Mouse (Mus musculus) gastrocnemius, postnatal 36 days (tissue): ENCODE results near the gene Cdiptos. TPM values are rescaled to one million over a fixed set of nuclear protein-coding genes. Genes with fewer than 3 reads are reported as not detected.
A peak's percentile ranks its signal among the peaks of the same experiment; 100 is the strongest.

Experiments used
- DNase-seq, 2 experiments: peaks; one replicate each; pipeline ENCODE4 v3.0.0; 2022
- intact Hi-C: fragments of 180-260 bp; cut with DNase I; formaldehyde crosslinking; loops from one replicate; pipeline ENCODE4 v1.15.1; 2025
- long read RNA-seq, 2 experiments: library from polyadenylated mRNA; stranded (forward); transcript quantifications; one replicate each; pipeline ENCODE4 v2.0.0; 2021
- total RNA-seq, 2 experiments: library from RNA; stranded (reverse); gene quantifications; 2 replicates each; pipeline ENCODE4 v1.2.3; 2021

Gene Cdiptos
- under 1 TPM; 0.43 to 0.44 TPM for total RNA-seq
- long read RNA-seq, experiment 1 = 0 reads
- long read RNA-seq, experiment 2 = 0 reads

GRCm38 (mm10) chr7:126975950-126976866 is at the start of gene Cdiptos:
TSS of gene Cdiptos (minus strand) at chr7:126976098.
- intact Hi-C loops = loop anchor here (5.0 kb wide), 1 partner anchor 41 kb away; the partner anchor contains the start of genes Pagr1a and Pagr1b
- peak; percentile 95 to 97 for DNase-seq

GRCm38 (mm10) chr7:127024755-127025555 is 49.1 kb upstream of the Cdiptos start:
- intact Hi-C loops = loop anchor here (5.0 kb wide), 1 partner anchor 38 kb away; no protein-coding TSS in a partner anchor
- DNase-seq = peak; percentile 49 to 75

- no peak for DNase-seq
- intact Hi-C loops = loop anchor here (5.0 kb wide), 1 partner anchor 37 kb away; no protein-coding TSS in a partner anchor
These were observed 48.2 kb upstream of the Cdiptos start for GRCm38 (mm10) chr7:127023896-127024690.

- DNase-seq = no peak
- intact Hi-C loops = loop anchor here (5.0 kb wide), 1 partner anchor 36 kb away; no protein-coding TSS in a partner anchor
These were observed 47.4 kb upstream of the Cdiptos start for GRCm38 (mm10) chr7:127023272-127023691.

- intact Hi-C loops = loop anchor here (5.0 kb wide), 1 partner anchor 35 kb away; no protein-coding TSS in a partner anchor
- DNase-seq = no peak
These were observed 46.8 kb upstream of the Cdiptos start for GRCm38 (mm10) chr7:127022528-127023271.

GRCm38 (mm10) chr7:127021563-127022527 is 45.9 kb upstream of the Cdiptos start:
- intact Hi-C loops = loop anchor here (5.0 kb wide), 1 partner anchor 35 kb away; no protein-coding TSS in a partner anchor
- DNase-seq = no peak

- intact Hi-C loops = loop anchor here (5.0 kb wide), 1 partner anchor 34 kb away; no protein-coding TSS in a partner anchor
These were observed 45.1 kb upstream of the Cdiptos start, which contains the start of the genes Gm42742 and Prrt2 for GRCm38 (mm10) chr7:127020901-127021562. TSS of gene Gm42742 (minus strand) at chr7:127021097. TSS of gene Prrt2 (minus strand) at chr7:127021211.

GRCm38 (mm10) chr7:127020491-127020890 is 44.6 kb upstream of the Cdiptos start:
- intact Hi-C loops = loop anchor here (5.0 kb wide), 1 partner anchor 33 kb away; no protein-coding TSS in a partner anchor
- no peak for DNase-seq

More at GRCm38 (mm10) chr7:127020901-127021562, 45.1 kb upstream of the Cdiptos start, which contains the start of the genes Gm42742 and Prrt2:
- peak in 1 of 2 experiments; percentile 37 for DNase-seq

- no peak for DNase-seq
- intact Hi-C loops = loop anchor here (5.0 kb wide), 1 partner anchor 33 kb away; no protein-coding TSS in a partner anchor
These were observed 44.1 kb upstream of the Cdiptos start for GRCm38 (mm10) chr7:127020031-127020430.

- DNase-seq = no peak
- intact Hi-C loops = loop anchor here (5.0 to 10.0 kb wide), 3 partner anchors 42 to 262 kb away; partner anchors contain the start of genes Cdipt, Cdiptos and Mapk3
These were observed 43.5 kb upstream of the Cdiptos start for GRCm38 (mm10) chr7:127019306-127019960.

GRCm38 (mm10) chr7:127018416-127019305 is 42.8 kb upstream of the Cdiptos start:
- no peak for DNase-seq

GRCm38 (mm10) chr7:127017950-127018345 is 42.0 kb upstream of the Cdiptos start:
- DNase-seq = no peak
- intact Hi-C loops = loop anchor here (1.0 to 10.0 kb wide), 4 partner anchors 8 to 261 kb away; partner anchors contain the start of genes Cdipt, Cdiptos and Mapk3

More at GRCm38 (mm10) chr7:127018416-127019305, 42.8 kb upstream of the Cdiptos start:
- intact Hi-C loops = loop anchor here (5.0 to 10.0 kb wide), 3 partner anchors 41 to 261 kb away; partner anchors contain the start of genes Cdipt, Cdiptos and Mapk3

GRCm38 (mm10) chr7:127016971-127017949 is 41.4 kb upstream of the Cdiptos start, which contains the start of gene Pagr1a:
TSS of gene Pagr1a (minus strand) at chr7:127017352.
- DNase-seq = peak; percentile 94 to 95
- intact Hi-C loops = loop anchor here (1.0 to 10.0 kb wide), 4 partner anchors 9 to 260 kb away; partner anchors contain the start of genes Cdipt, Cdiptos and Mapk3
